Mouse (Mus musculus): Measurements from ENCODE around the gene 9530077C05Rik. TPM values are rescaled to one million over a fixed set of nuclear protein-coding genes. Genes with fewer than 3 reads are reported as not detected.

9530077C05Rik gene
- polyA plus RNA-seq, 1 experiment: 0.46 TPM

- no peak for TF ChIP-seq CEBPB (IDR thresholded peaks at IDR 0.05; ENCODE audit: insufficient read depth, poor library complexity, severe bottlenecking)
- TF ChIP-seq POLR2AphosphoS2 (IDR thresholded peaks at IDR 0.05; ENCODE audit: insufficient read length, low read depth): no peak
- no peak for TF ChIP-seq MYOD1 (IDR thresholded peaks at IDR 0.05; ENCODE audit: control insufficient read depth in 1 of 3, insufficient read length in 2 of 3, low read depth in 2 of 3)
- TF ChIP-seq TCF3 (IDR thresholded peaks at IDR 0.05; ENCODE audit: insufficient read length, low read depth): no peak
- no peak for TF ChIP-seq MYOG (IDR thresholded peaks at IDR 0.05; ENCODE audit: control insufficient read depth in 1 of 3, insufficient read depth in 1 of 3, insufficient read length in 2 of 3, low read depth in 2 of 3)
- no peak for TF ChIP-seq MAX (IDR thresholded peaks at IDR 0.05; ENCODE audit: low read depth)
- no peak for TF ChIP-seq USF1 (IDR thresholded peaks at IDR 0.05; ENCODE audit: low read depth)
- TF ChIP-seq TCF12 (IDR thresholded peaks at IDR 0.05; ENCODE audit: insufficient read depth, poor library complexity, severe bottlenecking): no peak
- no peak for TF ChIP-seq SRF (IDR thresholded peaks at IDR 0.05; ENCODE audit: control insufficient read depth, insufficient read length, low read depth)
- TF ChIP-seq E2F4 (IDR thresholded peaks at IDR 0.05; ENCODE audit: insufficient read depth): no peak
- TF ChIP-seq POLR2A (IDR thresholded peaks at IDR 0.05; ENCODE audit: insufficient read length, low read depth): no peak
- TF ChIP-seq REST (IDR thresholded peaks at IDR 0.05; ENCODE audit: insufficient read depth, insufficient read length): no peak
- H3K27me3 ChIP-seq (ENCODE audit: control insufficient read depth, insufficient read depth, insufficient read length): no peaks in the 10 kb centered on the region
- H3K79me2 ChIP-seq (ENCODE audit: control insufficient read depth, insufficient read depth): no peaks in the 10 kb centered on the region
- H3K4me2 ChIP-seq (ENCODE audit: low read depth): no peak overlapping the region
- H3ac ChIP-seq (ENCODE audit: control insufficient read depth, insufficient read length): no peak overlapping the region
- H3K36me3 ChIP-seq (ENCODE audit: control insufficient read depth, insufficient read depth): no peaks in the 10 kb centered on the region
- H3K4me3 ChIP-seq: no peak overlapping the region
Observed at GRCm38 (mm10) chr9:22434101-22434500, 22.8 kb downstream of the 9530077C05Rik start.

- Histone ChIP-seq H3ac (ENCODE audit: control insufficient read depth, insufficient read length) (no peak overlapping the region), H3K4me3 (no peak overlapping the region), H3K79me2 (ENCODE audit: control insufficient read depth, insufficient read depth) (no peaks in the 10 kb centered on the region), H3K27me3 (ENCODE audit: control insufficient read depth, insufficient read depth, insufficient read length) (no peaks in the 10 kb centered on the region), H3K4me2 (ENCODE audit: low read depth) (no peak overlapping the region), H3K36me3 (ENCODE audit: control insufficient read depth, insufficient read depth) (no peaks in the 10 kb centered on the region)
- no peak for TF ChIP-seq E2F4 (IDR thresholded peaks at IDR 0.05; ENCODE audit: insufficient read depth)
- no peak for TF ChIP-seq TCF12 (IDR thresholded peaks at IDR 0.05; ENCODE audit: insufficient read depth, poor library complexity, severe bottlenecking)
Observed at GRCm38 (mm10) chr9:22438826-22439225, 27.5 kb downstream of the 9530077C05Rik start.

GRCm38 (mm10) chr9:22443157-22443556, 31.8 kb downstream of the 9530077C05Rik start:
- TF ChIP-seq TCF3 (IDR thresholded peaks at IDR 0.05; ENCODE audit: insufficient read length, low read depth): no peak
- TF ChIP-seq POLR2A (IDR thresholded peaks at IDR 0.05; ENCODE audit: insufficient read length, low read depth): no peak
- Histone ChIP-seq H3K79me2 (ENCODE audit: control insufficient read depth, insufficient read depth) (no peaks in the 10 kb centered on the region), H3K36me3 (ENCODE audit: control insufficient read depth, insufficient read depth) (peaks cover 5% of the 10 kb centered on the region), H3K4me2 (ENCODE audit: low read depth) (no peak overlapping the region), H3ac (ENCODE audit: control insufficient read depth, insufficient read length) (no peak overlapping the region), H3K4me3 (no peak overlapping the region), H3K27me3 (ENCODE audit: control insufficient read depth, insufficient read depth, insufficient read length) (no peaks in the 10 kb centered on the region)

- no peaks in the 10 kb centered on the region for H3K27me3 ChIP-seq (ENCODE audit: control insufficient read depth, insufficient read depth, insufficient read length)
- no peaks in the 10 kb centered on the region for H3K79me2 ChIP-seq (ENCODE audit: control insufficient read depth, insufficient read depth)
- no peak overlapping the region for H3K4me2 ChIP-seq (ENCODE audit: low read depth)
- peaks cover 5% of the 10 kb centered on the region for H3K36me3 ChIP-seq (ENCODE audit: control insufficient read depth, insufficient read depth)
- TF ChIP-seq POLR2AphosphoS2 (IDR thresholded peaks at IDR 0.05; ENCODE audit: insufficient read length, low read depth): no peak
- no peak for TF ChIP-seq TCF12 (IDR thresholded peaks at IDR 0.05; ENCODE audit: insufficient read depth, poor library complexity, severe bottlenecking)
- no peak for TF ChIP-seq TCF3 (IDR thresholded peaks at IDR 0.05; ENCODE audit: insufficient read length, low read depth)
- no peak for TF ChIP-seq SRF (IDR thresholded peaks at IDR 0.05; ENCODE audit: control insufficient read depth, insufficient read length, low read depth)
- no peak for TF ChIP-seq MYOD1 (IDR thresholded peaks at IDR 0.05; ENCODE audit: control insufficient read depth in 1 of 3, insufficient read length in 2 of 3, low read depth in 2 of 3)
- H3ac ChIP-seq (ENCODE audit: control insufficient read depth, insufficient read length): no peak overlapping the region
- H3K4me3 ChIP-seq: no peak overlapping the region
Observed at GRCm38 (mm10) chr9:22445123-22445522, 33.8 kb downstream of the 9530077C05Rik start.

GRCm38 (mm10) chr9:22447213-22447612, 35.9 kb downstream of the 9530077C05Rik start:
- Histone ChIP-seq H3K27me3 (ENCODE audit: control insufficient read depth, insufficient read depth, insufficient read length) (no peaks in the 10 kb centered on the region), H3K36me3 (ENCODE audit: control insufficient read depth, insufficient read depth) (peaks cover 5% of the 10 kb centered on the region), H3ac (ENCODE audit: control insufficient read depth, insufficient read length) (no peak overlapping the region), H3K4me2 (ENCODE audit: low read depth) (no peak overlapping the region), H3K4me3 (no peak overlapping the region), H3K79me2 (ENCODE audit: control insufficient read depth, insufficient read depth) (no peaks in the 10 kb centered on the region)
- TF ChIP-seq POLR2AphosphoS2 (IDR thresholded peaks at IDR 0.05; ENCODE audit: insufficient read length, low read depth) (no peak), CEBPB (IDR thresholded peaks at IDR 0.05; ENCODE audit: insufficient read depth, poor library complexity, severe bottlenecking) (no peak), MYOG (IDR thresholded peaks at IDR 0.05; ENCODE audit: control insufficient read depth in 1 of 3, insufficient read depth in 1 of 3, insufficient read length in 2 of 3, low read depth in 2 of 3) (no peak), MYOD1 (IDR thresholded peaks at IDR 0.05; ENCODE audit: control insufficient read depth in 1 of 3, insufficient read length in 2 of 3, low read depth in 2 of 3) (no peak), TCF3 (IDR thresholded peaks at IDR 0.05; ENCODE audit: insufficient read length, low read depth) (no peak), MAX (IDR thresholded peaks at IDR 0.05; ENCODE audit: low read depth) (no peak), SRF (IDR thresholded peaks at IDR 0.05; ENCODE audit: control insufficient read depth, insufficient read length, low read depth) (no peak), USF1 (IDR thresholded peaks at IDR 0.05; ENCODE audit: low read depth) (no peak), POLR2A (IDR thresholded peaks at IDR 0.05; ENCODE audit: insufficient read length, low read depth) (no peak), TCF12 (IDR thresholded peaks at IDR 0.05; ENCODE audit: insufficient read depth, poor library complexity, severe bottlenecking) (no peak), E2F4 (IDR thresholded peaks at IDR 0.05; ENCODE audit: insufficient read depth) (no peak), REST (IDR thresholded peaks at IDR 0.05; ENCODE audit: insufficient read depth, insufficient read length) (no peak)

Measured in myocyte (in vitro differentiated cells).